ENCODE assay signal across 11 mouse cellular contexts in the genomic region with DNA sequence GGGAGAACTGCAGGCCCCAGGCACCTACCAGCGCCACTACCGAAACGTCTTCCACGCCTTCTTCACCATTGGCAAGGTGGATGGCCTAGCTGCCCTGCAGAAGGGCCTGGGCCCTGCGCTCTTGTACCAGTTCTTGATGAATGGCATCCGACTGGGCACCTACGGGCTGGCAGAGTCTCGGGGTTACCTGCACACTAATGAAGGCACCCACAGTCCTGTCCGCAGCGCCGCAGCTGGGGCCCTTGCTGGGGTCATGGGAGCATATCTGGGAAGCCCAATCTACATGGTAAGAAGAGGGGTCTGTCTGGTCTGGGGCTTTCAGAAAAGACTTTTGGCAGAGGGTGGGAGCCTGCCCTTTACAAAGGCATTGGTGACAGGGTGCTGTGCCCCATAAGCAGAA. TPM values are rescaled to one million over a fixed set of nuclear protein-coding genes. Genes with fewer than 3 reads are reported as not detected.
DNase-seq lines count a peak whose midpoint lies in the region; ATAC-seq and TF ChIP-seq lines count a peak whose summit lies in the region.
"Had no signal": no experiment of that assay in that cellular context is flagged by ENCODE, and none has a peak within 500 bp of the region (broad histone marks: within the 10 kb centered on the region; RNA-seq: fewer than 3 reads in every experiment).

No protein-coding gene starts in this region.

- no peak overlapping the region for H3K9ac ChIP-seq in forebrain, embryonic 12.5 days
- H3K9ac ChIP-seq in forebrain, embryonic 15.5 days (replicated peaks): no peak overlapping the region
- H3K9ac ChIP-seq in lung, postnatal 0 days (replicated peaks; ENCODE audit: low read depth): no peak overlapping the region
- H3K9ac ChIP-seq in limb, embryonic 13.5 days: peak overlapping the region; percentile 73
- H3K9ac ChIP-seq in stomach, embryonic 15.5 days: no peak overlapping the region

- no peaks in the 10 kb centered on the region for H3K9me3 ChIP-seq in forebrain, embryonic 12.5 days
- H3K9me3 ChIP-seq in forebrain, embryonic 15.5 days: no peaks in the 10 kb centered on the region
- H3K9me3 ChIP-seq in lung, postnatal 0 days (ENCODE audit: low read length): no peaks in the 10 kb centered on the region
- no peaks in the 10 kb centered on the region for H3K9me3 ChIP-seq in limb, embryonic 13.5 days
- H3K9me3 ChIP-seq in stomach, embryonic 15.5 days: no peaks in the 10 kb centered on the region

- no peak for DNase-seq in lung, postnatal 0 days (ENCODE audit: low spot score)
- DNase-seq in lung, postnatal 14 days: no peak
- no peak for DNase-seq in adrenal gland, adult 8-10 months
- no peak for DNase-seq in heart, postnatal 36 days
- DNase-seq: gastrocnemius, postnatal 10 days had no signal

- intact Hi-C loops in heart, postnatal 36 days (cut with DNase I): loop anchor here (5.0 kb wide), 1 partner anchor 44 kb away; no protein-coding TSS in a partner anchor

- WGBS in forebrain, embryonic 12.5 days: 83% methylated on average over 11 of the region's 11 CpGs
- 84% methylated on average over 11 of the region's 11 CpGs for WGBS in forebrain, embryonic 15.5 days
- 87% methylated on average over 11 of the region's 11 CpGs for WGBS in lung, postnatal 0 days
- 82% methylated on average over 11 of the region's 11 CpGs for WGBS in limb, embryonic 13.5 days
- WGBS in stomach, embryonic 15.5 days: 87% methylated on average over 11 of the region's 11 CpGs

- no peaks in the 10 kb centered on the region for H3K36me3 ChIP-seq in forebrain, embryonic 12.5 days (replicated peaks)
- no peaks in the 10 kb centered on the region for H3K36me3 ChIP-seq in forebrain, embryonic 15.5 days
- H3K36me3 ChIP-seq in lung, postnatal 0 days (ENCODE audit: insufficient read depth, low read length): no peaks in the 10 kb centered on the region
- H3K36me3 ChIP-seq in limb, embryonic 13.5 days: no peaks in the 10 kb centered on the region; the same call in 1 of the 2 replicates
- no peaks in the 10 kb centered on the region for H3K36me3 ChIP-seq in stomach, embryonic 15.5 days

- H3K27ac ChIP-seq in forebrain, embryonic 12.5 days: no peak overlapping the region
- H3K27ac ChIP-seq in forebrain, embryonic 15.5 days (replicated peaks): no peak overlapping the region
- no peak overlapping the region for H3K27ac ChIP-seq in lung, postnatal 0 days (ENCODE audit: low read length)
- no peak overlapping the region for H3K27ac ChIP-seq in limb, embryonic 13.5 days
- H3K27ac ChIP-seq in stomach, embryonic 15.5 days: no peak overlapping the region

- TF ChIP-seq CTCF in lung, postnatal 0 days (IDR thresholded peaks at IDR 0.05): no peak

- peaks cover 20% of the 10 kb centered on the region for H3K4me1 ChIP-seq in forebrain, embryonic 12.5 days
- peaks cover 20% of the 10 kb centered on the region for H3K4me1 ChIP-seq in forebrain, embryonic 15.5 days
- H3K4me1 ChIP-seq in lung, postnatal 0 days (ENCODE audit: insufficient read depth, low read depth, low read length): peaks cover 10% of the 10 kb centered on the region; the same call in 1 of the 2 replicates
- H3K4me1 ChIP-seq in limb, embryonic 13.5 days: peaks cover 18% of the 10 kb centered on the region
- peaks cover 27% of the 10 kb centered on the region for H3K4me1 ChIP-seq in stomach, embryonic 15.5 days

- peak overlapping the region; percentile 60; the same call in 1 of the 2 replicates for H3K4me3 ChIP-seq in forebrain, embryonic 12.5 days (replicated peaks)
- no peak overlapping the region for H3K4me3 ChIP-seq in forebrain, embryonic 15.5 days
- H3K4me3 ChIP-seq in lung, postnatal 0 days (ENCODE audit: low read depth, low read length): no peak overlapping the region
- 0 out of 2 replicates have a peak overlapping the region, but pooled peaks have one; percentile 61 for H3K4me3 ChIP-seq in limb, embryonic 13.5 days
- no peak overlapping the region for H3K4me3 ChIP-seq in stomach, embryonic 15.5 days (replicated peaks)

- H3K4me2 ChIP-seq in forebrain, embryonic 12.5 days: peak overlapping the region; percentile 92; the same call in 1 of the 2 replicates
- H3K4me2 ChIP-seq in forebrain, embryonic 15.5 days (replicated peaks): no peak overlapping the region
- H3K4me2 ChIP-seq in lung, postnatal 0 days (replicated peaks; ENCODE audit: low read depth, low read length): 0 out of 2 replicates have a peak overlapping the region, but pooled peaks have one; percentile 79
- H3K4me2 ChIP-seq in limb, embryonic 13.5 days (replicated peaks): peak overlapping the region; percentile 96
- H3K4me2 ChIP-seq in stomach, embryonic 15.5 days: peak overlapping the region; percentile 91; the same call in 1 of the 2 replicates

- H3K27me3 ChIP-seq in forebrain, embryonic 12.5 days: peaks cover 8% of the 10 kb centered on the region
- no peaks in the 10 kb centered on the region for H3K27me3 ChIP-seq in forebrain, embryonic 15.5 days
- no peaks in the 10 kb centered on the region for H3K27me3 ChIP-seq in lung, postnatal 0 days (replicated peaks; ENCODE audit: insufficient read depth, low read length)
- no peaks in the 10 kb centered on the region for H3K27me3 ChIP-seq in limb, embryonic 13.5 days
- H3K27me3 ChIP-seq in stomach, embryonic 15.5 days (replicated peaks): no peaks in the 10 kb centered on the region

- ATAC-seq in forebrain, embryonic 12.5 days (ENCODE audit: low FRiP score): no peak
- ATAC-seq in forebrain, embryonic 15.5 days (replicated peaks): no peak
- ATAC-seq in lung, postnatal 0 days: no peak
- no peak for ATAC-seq in limb, embryonic 13.5 days (ENCODE audit: low FRiP score, low read depth)
- no peak for ATAC-seq in stomach, embryonic 15.5 days (ENCODE audit: insufficient read depth, low FRiP score, low read depth)

- TF ChIP-seq EP300 in lung, postnatal 0 days (IDR thresholded peaks at IDR 0.05): no peak

RNA-seq across cellular contexts. Expression of gene Slc25a35, which starts 0.8 kb away (rescaled TPM):
- 2.1 and 2.6 TPM in 2 replicates for polyA plus RNA-seq in forebrain, embryonic 12.5 days (2016; fragmentation: Nextera tagmentation; extraction: Ambion mirVana)
- polyA plus RNA-seq in forebrain, embryonic 15.5 days (2015; fragmentation: Nextera tagmentation; extraction: Ambion mirVana): 1.5 and 1.7 TPM in 2 replicates
- 4.3 and 5.5 TPM in 2 replicates for polyA plus RNA-seq in lung, postnatal 0 days (2015; fragmentation: Nextera tagmentation; extraction: Ambion mirVana)
- polyA plus RNA-seq in limb, embryonic 13.5 days (2015; fragmentation: Nextera tagmentation; extraction: Ambion mirVana): 2.4 and 3.0 TPM in 2 replicates
- polyA plus RNA-seq in stomach, embryonic 15.5 days (2015; fragmentation: Nextera tagmentation; extraction: Ambion mirVana): 5.1 and 5.3 TPM in 2 replicates
- total RNA-seq in adrenal gland, adult 8-10 months (2022): 10 to 100 TPM; 14.7 to 35.0 (median 28.1) TPM
- 1 to 10 TPM; 5.0 to 5.8 TPM for total RNA-seq in heart, postnatal 36 days (2021)

RNA-seq across cellular contexts. Expression of gene Rangrf, which starts 6.2 kb away (rescaled TPM):
- polyA plus RNA-seq in forebrain, embryonic 12.5 days (2016; fragmentation: Nextera tagmentation; extraction: Ambion mirVana): 54.1 and 57.8 TPM in 2 replicates
- 37.0 and 39.3 TPM in 2 replicates for polyA plus RNA-seq in forebrain, embryonic 15.5 days (2015; fragmentation: Nextera tagmentation; extraction: Ambion mirVana)
- 16.0 and 18.3 TPM in 2 replicates for polyA plus RNA-seq in lung, postnatal 0 days (2015; fragmentation: Nextera tagmentation; extraction: Ambion mirVana)
- 54.5 and 58.1 TPM in 2 replicates for polyA plus RNA-seq in limb, embryonic 13.5 days (2015; fragmentation: Nextera tagmentation; extraction: Ambion mirVana)
- 55.9 and 63.0 TPM in 2 replicates for polyA plus RNA-seq in stomach, embryonic 15.5 days (2015; fragmentation: Nextera tagmentation; extraction: Ambion mirVana)
- total RNA-seq in adrenal gland, adult 8-10 months (2022): 10 to 100 TPM; 21.0 to 27.9 (median 23.6) TPM
- total RNA-seq in heart, postnatal 36 days (2021): 10 to 100 TPM; 78.9 to 97.0 TPM

RNA-seq across cellular contexts. Expression of gene Arhgef15, which starts 11.5 kb away (rescaled TPM):
- polyA plus RNA-seq in forebrain, embryonic 12.5 days (2016; fragmentation: Nextera tagmentation; extraction: Ambion mirVana): 5.6 and 6.4 TPM in 2 replicates
- 7.0 and 8.2 TPM in 2 replicates for polyA plus RNA-seq in forebrain, embryonic 15.5 days (2015; fragmentation: Nextera tagmentation; extraction: Ambion mirVana)
- polyA plus RNA-seq in lung, postnatal 0 days (2015; fragmentation: Nextera tagmentation; extraction: Ambion mirVana): 24.2 and 30.7 TPM in 2 replicates
- 6.3 and 7.2 TPM in 2 replicates for polyA plus RNA-seq in limb, embryonic 13.5 days (2015; fragmentation: Nextera tagmentation; extraction: Ambion mirVana)
- polyA plus RNA-seq in stomach, embryonic 15.5 days (2015; fragmentation: Nextera tagmentation; extraction: Ambion mirVana): 8.5 and 8.8 TPM in 2 replicates
- 10 to 100 TPM; 15.5 to 32.7 (median 24.5) TPM for total RNA-seq in adrenal gland, adult 8-10 months (2022)
- 10 to 100 TPM; 25.6 to 32.5 TPM for total RNA-seq in heart, postnatal 36 days (2021)

RNA-seq across cellular contexts. Expression of gene Pfas, which starts 39.5 kb away (rescaled TPM):
- polyA plus RNA-seq in forebrain, embryonic 12.5 days (2016; fragmentation: Nextera tagmentation; extraction: Ambion mirVana): 35.4 and 40.4 TPM in 2 replicates
- 22.5 and 26.3 TPM in 2 replicates for polyA plus RNA-seq in forebrain, embryonic 15.5 days (2015; fragmentation: Nextera tagmentation; extraction: Ambion mirVana)
- polyA plus RNA-seq in lung, postnatal 0 days (2015; fragmentation: Nextera tagmentation; extraction: Ambion mirVana): 7.0 and 9.0 TPM in 2 replicates
- polyA plus RNA-seq in limb, embryonic 13.5 days (2015; fragmentation: Nextera tagmentation; extraction: Ambion mirVana): 39.6 and 40.6 TPM in 2 replicates
- 31.5 and 33.7 TPM in 2 replicates for polyA plus RNA-seq in stomach, embryonic 15.5 days (2015; fragmentation: Nextera tagmentation; extraction: Ambion mirVana)
- 10 to 100 TPM; 33.9 to 48.4 (median 40.5) TPM for total RNA-seq in adrenal gland, adult 8-10 months (2022)
- 1 to 10 TPM; 5.8 to 8.3 TPM for total RNA-seq in heart, postnatal 36 days (2021)

RNA-seq across cellular contexts. Expression of gene Odf4, which starts 41.9 kb away (rescaled TPM):
- 0.18 and 0.54 TPM in 2 replicates for polyA plus RNA-seq in forebrain, embryonic 12.5 days (2016; fragmentation: Nextera tagmentation; extraction: Ambion mirVana)
- 0.31 and 0.32 TPM in 2 replicates for polyA plus RNA-seq in forebrain, embryonic 15.5 days (2015; fragmentation: Nextera tagmentation; extraction: Ambion mirVana)
- polyA plus RNA-seq in lung, postnatal 0 days (2015; fragmentation: Nextera tagmentation; extraction: Ambion mirVana): not detected in 2 replicates
- not detected in 2 replicates for polyA plus RNA-seq in limb, embryonic 13.5 days (2015; fragmentation: Nextera tagmentation; extraction: Ambion mirVana)
- polyA plus RNA-seq in stomach, embryonic 15.5 days (2015; fragmentation: Nextera tagmentation; extraction: Ambion mirVana): not detected in 2 replicates
- total RNA-seq in adrenal gland, adult 8-10 months (2022): 1 to 10 TPM in 1 of 4 experiments, under 1 TPM in 2, not detected in 1; 0.35 to 1.7 (median 0.78) TPM
- not detected for total RNA-seq in heart, postnatal 36 days (2021)
- total RNA-seq: gastrocnemius, postnatal 10 days; liver, adult 2 months had no signal
- polyA plus RNA-seq: C2C12; liver, adult 2 months had no signal

Comparison
In these comparisons a context has a peak if more than half of its experiments do, and no peak if none do; other contexts are left out.
1. H3K4me3 ChIP-seq: peak in forebrain, embryonic 12.5 days (single experiment) and limb, embryonic 13.5 days (single experiment); none in forebrain, embryonic 15.5 days (single experiment), lung, postnatal 0 days (single experiment) and stomach, embryonic 15.5 days (single experiment).